Mouse (Mus musculus) intestine, postnatal 0 days (tissue): ENCODE measurements around the gene Pecam1. TPM values are rescaled to one million over a fixed set of nuclear protein-coding genes. Genes with fewer than 3 reads are reported as not detected.
"Not testable (repeated sequence)": the region's sequence is repeated elsewhere in the genome, so short reads cannot be mapped to it uniquely, and the experiment has no call there.

Experiments
- ATAC-seq: fragments of 200-750 bp; cut with Nextera tagmentation; 2 replicates; pipeline ENCODE4 v1.8.0; 2017; ENCODE audit warnings: mild to moderate bottlenecking, moderate TSS enrichment, moderate library complexity
- H3K27ac ChIP-seq: fragments of 300-500 bp; sonication (generic); 2 replicates; pipeline ENCODE4 v1.5.1; 2014; ENCODE audit warnings: mild to moderate bottlenecking, low read depth, low read length, moderate library complexity
- H3K27me3 ChIP-seq: fragments of 300-500 bp; sonication (generic); replicated peaks from 2 replicates; pipeline ENCODE4 v1.6.1; 2014; ENCODE audit warnings: low read length, mixed read lengths; ENCODE audit not compliant: control insufficient read depth, insufficient read depth
- H3K36me3 ChIP-seq: fragments of 300-500 bp; sonication (generic); 2 replicates; pipeline ENCODE4 v1.6.1; 2014; ENCODE audit warnings: mild to moderate bottlenecking, moderate library complexity; ENCODE audit not compliant: control insufficient read depth, insufficient read depth
- H3K4me1 ChIP-seq: fragments of 300-500 bp; sonication (generic); replicated peaks from 2 replicates; pipeline ENCODE4 v1.6.1; 2014; ENCODE audit warnings: antibody characterized with exemption, low read length, mixed read lengths; ENCODE audit not compliant: control insufficient read depth, insufficient read depth
- H3K4me2 ChIP-seq: fragments of 300-500 bp; sonication (generic); replicated peaks from 2 replicates; pipeline ENCODE4 v1.6.1; 2014; ENCODE audit warnings: low read depth, mild to moderate bottlenecking, moderate library complexity
- H3K4me3 ChIP-seq: fragments of 300-500 bp; sonication (generic); 2 replicates; pipeline ENCODE4 v1.5.1; 2014; ENCODE audit warnings: low read depth, low read length
- H3K9ac ChIP-seq: fragments of 300-500 bp; sonication (generic); 2 replicates; pipeline ENCODE4 v1.6.1; 2014; ENCODE audit warnings: mild to moderate bottlenecking, low read depth, low read length
- H3K9me3 ChIP-seq: fragments of 300-500 bp; sonication (generic); 2 replicates; pipeline ENCODE4 v1.6.1; 2016; ENCODE audit warnings: mixed run types; ENCODE audit not compliant: control insufficient read depth
- CTCF ChIP-seq: sonication (generic); IDR thresholded peaks from 2 replicates; pipeline ENCODE4 v1.5.1; 2016; ENCODE audit warnings: low read depth, mild to moderate bottlenecking, control low read depth, antibody characterized with exemption, moderate library complexity
- WGBS: fragments of 180-500 bp; shearing (Covaris S2); extraction: QIAGEN DNeasy Blood & Tissue Kit; methylation state at CpG from one replicate; pipeline ENCODE4 v1.1.7; 2014; 5-methylcytosine and 5-hydroxymethylcytosine counted together
- polyA plus RNA-seq: library from polyadenylated mRNA; unstranded; fragments of >200 nt; fragmentation: Nextera tagmentation; extraction: Ambion mirVana; gene quantifications from 2 replicates; pipeline ENCODE4 v1.2.1, GENCODE M21; 2015

Pecam1 gene
- polyA plus RNA-seq, 1 experiment from 2014 or later: 26.1 TPM

- no peak overlapping the region for H3K9ac ChIP-seq
- 27% methylated on average over 5 of the region's 5 CpGs for WGBS
- H3K36me3 ChIP-seq: no peaks in the 10 kb centered on the region
- no peak for TF ChIP-seq CTCF
- no peak overlapping the region for H3K27ac ChIP-seq
- H3K9me3 ChIP-seq: no peaks in the 10 kb centered on the region
- no peaks in the 10 kb centered on the region for H3K4me1 ChIP-seq
- no peak for ATAC-seq
- H3K4me2 ChIP-seq: no peak overlapping the region
- no peaks in the 10 kb centered on the region for H3K27me3 ChIP-seq
- no peak overlapping the region for H3K4me3 ChIP-seq
Measured at GRCm38 (mm10) chr11:106639356-106639692, 111.1 kb downstream of the Pecam1 start.

- H3K9me3 ChIP-seq: no peaks in the 10 kb centered on the region
- H3K4me1 ChIP-seq: no peaks in the 10 kb centered on the region
- H3K4me2 ChIP-seq: no peak overlapping the region
- no peak overlapping the region for H3K9ac ChIP-seq
- 46% methylated on average over 9 of the region's 9 CpGs for WGBS
- ATAC-seq: no peak
- 0 out of 2 replicates have a peak, but pooled peaks have one; percentile 9 for TF ChIP-seq CTCF
- no peaks in the 10 kb centered on the region for H3K36me3 ChIP-seq
- no peak overlapping the region for H3K27ac ChIP-seq
- no peak overlapping the region for H3K4me3 ChIP-seq
- no peaks in the 10 kb centered on the region for H3K27me3 ChIP-seq
Measured at GRCm38 (mm10) chr11:106638551-106639355, 111.7 kb downstream of the Pecam1 start.

- no peaks in the 10 kb centered on the region for H3K27me3 ChIP-seq
- 17% methylated on average over 7 of the region's 7 CpGs for WGBS
- peak; percentile 91 for ATAC-seq
- H3K4me3 ChIP-seq: no peak overlapping the region
- H3K9ac ChIP-seq: no peak overlapping the region
- TF ChIP-seq CTCF: no peak
- peak overlapping the region; percentile 30 for H3K4me2 ChIP-seq
- no peak overlapping the region for H3K27ac ChIP-seq
- no peaks in the 10 kb centered on the region for H3K36me3 ChIP-seq
- no peaks in the 10 kb centered on the region for H3K4me1 ChIP-seq
- H3K9me3 ChIP-seq: no peaks in the 10 kb centered on the region
Measured at GRCm38 (mm10) chr11:106637754-106638153, 112.7 kb downstream of the Pecam1 start.

- Histone ChIP-seq H3K4me3 (no peak overlapping the region), H3K4me2 (no peak overlapping the region), H3K27ac (no peak overlapping the region), H3K27me3 (no peaks in the 10 kb centered on the region), H3K9ac (no peak overlapping the region), H3K36me3 (no peaks in the 10 kb centered on the region), H3K4me1 (no peaks in the 10 kb centered on the region), H3K9me3 (no peaks in the 10 kb centered on the region)
- TF ChIP-seq CTCF: no peak
- 38% methylated on average over 2 of the region's 2 CpGs for WGBS
- no peak for ATAC-seq
Measured at GRCm38 (mm10) chr11:106635946-106636345, 114.5 kb downstream of the Pecam1 start.

- not testable (repeated sequence) for H3K4me2 ChIP-seq, H3K27ac ChIP-seq, H3K9me3 ChIP-seq, H3K4me3 ChIP-seq, H3K36me3 ChIP-seq, H3K27me3 ChIP-seq, H3K4me1 ChIP-seq, ATAC-seq, H3K9ac ChIP-seq
- WGBS: 82% methylated on average over 3 of the region's 3 CpGs
Measured at GRCm38 (mm10) chr11:106634175-106634574, 116.3 kb downstream of the Pecam1 start.

- H3K4me3 ChIP-seq: no peak overlapping the region
- H3K27ac ChIP-seq: no peak overlapping the region
- H3K36me3 ChIP-seq: no peaks in the 10 kb centered on the region
- no peak overlapping the region for H3K4me2 ChIP-seq
- no peaks in the 10 kb centered on the region for H3K27me3 ChIP-seq
- no peaks in the 10 kb centered on the region for H3K9me3 ChIP-seq
- H3K4me1 ChIP-seq: no peaks in the 10 kb centered on the region
- H3K9ac ChIP-seq: no peak overlapping the region
- no peak for ATAC-seq
- 95% methylated on average over 2 of the region's 2 CpGs for WGBS
- no peak for TF ChIP-seq CTCF
Measured at GRCm38 (mm10) chr11:106633456-106633855, 117.0 kb downstream of the Pecam1 start.
